Mouse (Mus musculus): ENCODE measurements around the gene Disp3. TPM values are rescaled to one million over a fixed set of nuclear protein-coding genes. Genes with fewer than 3 reads are reported as not detected.

Disp3 gene
- polyA plus RNA-seq, 1 experiment from 2014 or later: 12.2 TPM

- Histone ChIP-seq H3K27ac (ENCODE audit: low read length) (no peak overlapping the region), H3K9ac (replicated peaks; ENCODE audit: low read depth, low read length) (no peak overlapping the region), H3K36me3 (ENCODE audit: control insufficient read depth, insufficient read depth) (no peaks in the 10 kb centered on the region), H3K9me3 (ENCODE audit: control insufficient read depth, low read length) (no peaks in the 10 kb centered on the region), H3K4me2 (ENCODE audit: low read length) (no peak overlapping the region), H3K4me3 (replicated peaks; ENCODE audit: low read length) (no peak overlapping the region), H3K27me3 (replicated peaks; ENCODE audit: control insufficient read depth, insufficient read depth, low read length) (no peaks in the 10 kb centered on the region), H3K4me1 (replicated peaks; ENCODE audit: control insufficient read depth, insufficient read depth, low read length) (peaks cover 28% of the 10 kb centered on the region)
- no peak for ATAC-seq
- 76% methylated on average over 12 of the region's 12 CpGs for WGBS
These were observed 31.6 kb upstream of the Disp3 start for GRCm38 (mm10) chr4:148319366-148319765.

GRCm38 (mm10) chr4:148315377-148316175 lies 27.8 kb upstream of the Disp3 start:
- Histone ChIP-seq H3K27me3 (replicated peaks; ENCODE audit: control insufficient read depth, insufficient read depth, low read length) (no peaks in the 10 kb centered on the region), H3K9me3 (ENCODE audit: control insufficient read depth, low read length) (no peaks in the 10 kb centered on the region), H3K4me1 (replicated peaks; ENCODE audit: control insufficient read depth, insufficient read depth, low read length) (peaks cover 27% of the 10 kb centered on the region), H3K4me2 (ENCODE audit: low read length) (no peak overlapping the region), H3K9ac (replicated peaks; ENCODE audit: low read depth, low read length) (no peak overlapping the region; the same call in 1 of the 2 replicates), H3K36me3 (ENCODE audit: control insufficient read depth, insufficient read depth) (no peaks in the 10 kb centered on the region), H3K27ac (ENCODE audit: low read length) (no peak overlapping the region), H3K4me3 (replicated peaks; ENCODE audit: low read length) (no peak overlapping the region)
- ATAC-seq: no peak
- WGBS: 81% methylated on average over 16 of the region's 16 CpGs

GRCm38 (mm10) chr4:148314396-148314795 lies 26.6 kb upstream of the Disp3 start:
- H3K27ac ChIP-seq (ENCODE audit: low read length): peak overlapping the region; percentile 73

GRCm38 (mm10) chr4:148313601-148314000 lies 25.8 kb upstream of the Disp3 start:
- no peak for ATAC-seq
- Histone ChIP-seq H3K9me3 (ENCODE audit: control insufficient read depth, low read length) (no peaks in the 10 kb centered on the region), H3K27me3 (replicated peaks; ENCODE audit: control insufficient read depth, insufficient read depth, low read length) (no peaks in the 10 kb centered on the region), H3K9ac (replicated peaks; ENCODE audit: low read depth, low read length) (no peak overlapping the region), H3K4me3 (replicated peaks; ENCODE audit: low read length) (no peak overlapping the region), H3K4me1 (replicated peaks; ENCODE audit: control insufficient read depth, insufficient read depth, low read length) (peaks cover 27% of the 10 kb centered on the region), H3K36me3 (ENCODE audit: control insufficient read depth, insufficient read depth) (no peaks in the 10 kb centered on the region), H3K4me2 (ENCODE audit: low read length) (no peak overlapping the region), H3K27ac (ENCODE audit: low read length) (no peak overlapping the region)
- WGBS: 46% methylated on average over 8 of the region's 8 CpGs

More at GRCm38 (mm10) chr4:148314396-148314795, 26.6 kb upstream of the Disp3 start:
- peak; percentile 77 for ATAC-seq
- Histone ChIP-seq H3K4me3 (replicated peaks; ENCODE audit: low read length) (no peak overlapping the region), H3K4me1 (replicated peaks; ENCODE audit: control insufficient read depth, insufficient read depth, low read length) (peaks cover 27% of the 10 kb centered on the region), H3K9ac (replicated peaks; ENCODE audit: low read depth, low read length) (peak overlapping the region; percentile 27; the same call in 1 of the 2 replicates), H3K4me2 (ENCODE audit: low read length) (no peak overlapping the region), H3K36me3 (ENCODE audit: control insufficient read depth, insufficient read depth) (no peaks in the 10 kb centered on the region), H3K27me3 (replicated peaks; ENCODE audit: control insufficient read depth, insufficient read depth, low read length) (no peaks in the 10 kb centered on the region), H3K9me3 (ENCODE audit: control insufficient read depth, low read length) (no peaks in the 10 kb centered on the region)
- 18% methylated on average over 10 of the region's 10 CpGs for WGBS

GRCm38 (mm10) chr4:148312296-148313116 lies 24.7 kb upstream of the Disp3 start:
- H3K4me3 ChIP-seq (replicated peaks; ENCODE audit: low read length): no peak overlapping the region
- ATAC-seq: no peak
- no peaks in the 10 kb centered on the region for H3K36me3 ChIP-seq (ENCODE audit: control insufficient read depth, insufficient read depth)
- peaks cover 27% of the 10 kb centered on the region for H3K4me1 ChIP-seq (replicated peaks; ENCODE audit: control insufficient read depth, insufficient read depth, low read length)
- H3K4me2 ChIP-seq (ENCODE audit: low read length): no peak overlapping the region
- WGBS: 69% methylated on average over 16 of the region's 16 CpGs
- H3K9ac ChIP-seq (replicated peaks; ENCODE audit: low read depth, low read length): no peak overlapping the region
- no peaks in the 10 kb centered on the region for H3K27me3 ChIP-seq (replicated peaks; ENCODE audit: control insufficient read depth, insufficient read depth, low read length)
- no peaks in the 10 kb centered on the region for H3K9me3 ChIP-seq (ENCODE audit: control insufficient read depth, low read length)
- H3K27ac ChIP-seq (ENCODE audit: low read length): no peak overlapping the region

- Histone ChIP-seq H3K9ac (replicated peaks; ENCODE audit: low read depth, low read length) (no peak overlapping the region), H3K4me2 (ENCODE audit: low read length) (no peak overlapping the region), H3K36me3 (ENCODE audit: control insufficient read depth, insufficient read depth) (no peaks in the 10 kb centered on the region), H3K4me3 (replicated peaks; ENCODE audit: low read length) (no peak overlapping the region), H3K27me3 (replicated peaks; ENCODE audit: control insufficient read depth, insufficient read depth, low read length) (no peaks in the 10 kb centered on the region), H3K27ac (ENCODE audit: low read length) (no peak overlapping the region), H3K9me3 (ENCODE audit: control insufficient read depth, low read length) (no peaks in the 10 kb centered on the region), H3K4me1 (replicated peaks; ENCODE audit: control insufficient read depth, insufficient read depth, low read length) (peaks cover 35% of the 10 kb centered on the region)
- ATAC-seq: no peak
- WGBS: 85% methylated on average over 7 of the region's 7 CpGs
These were observed 23.1 kb upstream of the Disp3 start for GRCm38 (mm10) chr4:148310845-148311244.

- H3K9ac ChIP-seq (replicated peaks; ENCODE audit: low read depth, low read length): no peak overlapping the region
- 42% methylated on average over 4 of the region's 4 CpGs for WGBS
- no peak overlapping the region for H3K4me2 ChIP-seq (ENCODE audit: low read length)
- peaks cover 28% of the 10 kb centered on the region for H3K4me1 ChIP-seq (replicated peaks; ENCODE audit: control insufficient read depth, insufficient read depth, low read length)
- ATAC-seq: no peak
- no peak overlapping the region for H3K27ac ChIP-seq (ENCODE audit: low read length)
- H3K9me3 ChIP-seq (ENCODE audit: control insufficient read depth, low read length): no peaks in the 10 kb centered on the region
- no peaks in the 10 kb centered on the region for H3K36me3 ChIP-seq (ENCODE audit: control insufficient read depth, insufficient read depth)
- no peaks in the 10 kb centered on the region for H3K27me3 ChIP-seq (replicated peaks; ENCODE audit: control insufficient read depth, insufficient read depth, low read length)
- no peak overlapping the region for H3K4me3 ChIP-seq (replicated peaks; ENCODE audit: low read length)
These were observed 22.4 kb upstream of the Disp3 start for GRCm38 (mm10) chr4:148310126-148310525.

GRCm38 (mm10) chr4:148306406-148307083 lies 18.8 kb upstream of the Disp3 start:
- H3K27ac ChIP-seq (ENCODE audit: low read length): 0 out of 2 replicates have a peak overlapping the region, but pooled peaks have one; percentile 37
- H3K4me1 ChIP-seq (replicated peaks; ENCODE audit: control insufficient read depth, insufficient read depth, low read length): peaks cover 8% of the 10 kb centered on the region
- WGBS: 8% methylated on average over 16 of the region's 16 CpGs
- H3K9ac ChIP-seq (replicated peaks; ENCODE audit: low read depth, low read length): 0 out of 2 replicates have a peak overlapping the region, but pooled peaks have one; percentile 13
- no peak overlapping the region for H3K4me3 ChIP-seq (replicated peaks; ENCODE audit: low read length)
- H3K4me2 ChIP-seq (ENCODE audit: low read length): no peak overlapping the region
- H3K36me3 ChIP-seq (ENCODE audit: control insufficient read depth, insufficient read depth): no peaks in the 10 kb centered on the region
- ATAC-seq: peak; percentile 60
- H3K9me3 ChIP-seq (ENCODE audit: control insufficient read depth, low read length): no peaks in the 10 kb centered on the region
- H3K27me3 ChIP-seq (replicated peaks; ENCODE audit: control insufficient read depth, insufficient read depth, low read length): no peaks in the 10 kb centered on the region

GRCm38 (mm10) chr4:148298720-148299119 lies 11.0 kb upstream of the Disp3 start:
- ATAC-seq: no peak
- no peak overlapping the region for H3K27ac ChIP-seq (ENCODE audit: low read length)
- H3K4me2 ChIP-seq (ENCODE audit: low read length): no peak overlapping the region
- no peak overlapping the region for H3K4me3 ChIP-seq (replicated peaks; ENCODE audit: low read length)
- H3K9ac ChIP-seq (replicated peaks; ENCODE audit: low read depth, low read length): no peak overlapping the region
- no peaks in the 10 kb centered on the region for H3K9me3 ChIP-seq (ENCODE audit: control insufficient read depth, low read length)
- WGBS: 60% methylated on average over 5 of the region's 5 CpGs
- no peaks in the 10 kb centered on the region for H3K4me1 ChIP-seq (replicated peaks; ENCODE audit: control insufficient read depth, insufficient read depth, low read length)
- H3K36me3 ChIP-seq (ENCODE audit: control insufficient read depth, insufficient read depth): no peaks in the 10 kb centered on the region
- H3K27me3 ChIP-seq (replicated peaks; ENCODE audit: control insufficient read depth, insufficient read depth, low read length): no peaks in the 10 kb centered on the region
